Mouse (Mus musculus) MEL (cell line): ENCODE data around the gene Gramd1b. TPM values are rescaled to one million over a fixed set of nuclear protein-coding genes. Genes with fewer than 3 reads are reported as not detected.

ENCODE experiments used
- DNase-seq: peaks from one replicate; pipeline ENCODE4 v3.0.0; 2011; ENCODE audit warnings: low read depth, low spot score
- H3K27ac ChIP-seq: 2 replicates; pipeline ENCODE4 v1.5.1; 2012; ENCODE audit warnings: low read depth, mild to moderate bottlenecking, control low read depth, low read length, moderate library complexity; ENCODE audit not compliant: control insufficient read depth
- H3K27me3 ChIP-seq, 2 experiments: fragments of 150-350 bp in 1 of 2; sonication (generic) in 1 of 2; 2 replicates each; pipeline ENCODE4 v1.6.1; 2012; ENCODE audit warnings: low read length in 2 of 2, mild to moderate bottlenecking in 2 of 2, improper control_type of control experiment in 1 of 2, moderate library complexity in 1 of 2; ENCODE audit not compliant: insufficient read depth in 2 of 2, control insufficient read depth in 1 of 2
- H3K36me3 ChIP-seq, 2 experiments: 2 replicates each; pipeline ENCODE4 v1.6.1; 2012 to 2014; ENCODE audit warnings: low read length in 2 of 2, improper control_type of control experiment in 1 of 2, inconsistent platforms in 1 of 2, mild to moderate bottlenecking in 1 of 2; ENCODE audit not compliant: insufficient read depth in 2 of 2, control insufficient read depth in 1 of 2
- H3K4me1 ChIP-seq, 2 experiments: fragments of 150-350 bp in 1 of 2; sonication (generic) in 1 of 2; 2 replicates each; pipeline ENCODE4 v1.6.1; 2012; ENCODE audit warnings: low read length in 2 of 2, improper control_type of control experiment in 1 of 2, mild to moderate bottlenecking in 1 of 2; ENCODE audit not compliant: insufficient read depth in 2 of 2, control insufficient read depth in 1 of 2
- H3K4me3 ChIP-seq, 2 experiments: fragments of 150-350 bp in 1 of 2; sonication (generic) in 1 of 2; 2 replicates each; pipeline ENCODE4 v1.5.1; 2012; ENCODE audit warnings: low read depth in 2 of 2, low read length in 2 of 2, mild to moderate bottlenecking in 2 of 2, moderate library complexity in 2 of 2, control low read depth in 1 of 2, improper control_type of control experiment in 1 of 2; ENCODE audit not compliant: control insufficient read depth in 1 of 2, insufficient read depth in 1 of 2
- H3K79me2 ChIP-seq: 2 replicates; pipeline ENCODE4 v1.6.1; 2012; ENCODE audit warnings: mild to moderate bottlenecking, low read length, moderate library complexity; ENCODE audit not compliant: control insufficient read depth, poor library complexity, insufficient read depth
- H3K9ac ChIP-seq: 2 replicates; pipeline ENCODE4 v1.6.1; 2012; ENCODE audit warnings: low read depth, mild to moderate bottlenecking, control low read depth, low read length, moderate library complexity; ENCODE audit not compliant: control insufficient read depth, poor library complexity, severe bottlenecking
- H3K9me3 ChIP-seq: fragments of 150-350 bp; sonication (generic); replicated peaks from 2 replicates; pipeline ENCODE4 v1.6.1; 2012; ENCODE audit warnings: mild to moderate bottlenecking, low read length, improper control_type of control experiment, moderate library complexity; ENCODE audit not compliant: insufficient read depth
- BHLHE40 ChIP-seq: IDR thresholded peaks from 2 replicates; pipeline ENCODE4 v1.6.1; 2012; ENCODE audit warnings: low read depth, mild to moderate bottlenecking, inconsistent platforms, low read length, improper control_type of control experiment, borderline replicate concordance
- CHD2 ChIP-seq: IDR thresholded peaks from 2 replicates; pipeline ENCODE4 v1.6.1; 2011; ENCODE audit warnings: low read length, improper control_type of control experiment
- E2F4 ChIP-seq: IDR thresholded peaks from 2 replicates; pipeline ENCODE4 v1.6.1; 2011; ENCODE audit warnings: low read depth, low read length, improper control_type of control experiment, borderline replicate concordance
- EP300 ChIP-seq, 2 experiments: IDR thresholded peaks; 2 replicates each; pipeline ENCODE4 v1.6.1; 2011; ENCODE audit warnings: improper control_type of control experiment in 2 of 2, low read length in 2 of 2, low read depth in 1 of 2, mild to moderate bottlenecking in 1 of 2
- ETS1 ChIP-seq: IDR thresholded peaks from 2 replicates; pipeline ENCODE4 v1.6.1; 2012; ENCODE audit warnings: low read depth, mild to moderate bottlenecking, inconsistent platforms, low read length, improper control_type of control experiment, moderate library complexity
- GABPA ChIP-seq: IDR thresholded peaks from 2 replicates; pipeline ENCODE4 v1.6.1; 2012; ENCODE audit warnings: low read depth, mild to moderate bottlenecking, inconsistent platforms, low read length, improper control_type of control experiment, moderate library complexity
- GATA1 ChIP-seq: IDR thresholded peaks from 2 replicates; pipeline ENCODE4 v1.6.1; 2011; ENCODE audit warnings: low read depth, low read length, improper control_type of control experiment
- JUND ChIP-seq: IDR thresholded peaks from 2 replicates; pipeline ENCODE4 v1.6.1; 2011; ENCODE audit warnings: low read depth, mild to moderate bottlenecking, improper control_type of control experiment, low read length
- MAFK ChIP-seq: IDR thresholded peaks from 2 replicates; pipeline ENCODE4 v1.6.1; 2011; ENCODE audit warnings: low read depth, mild to moderate bottlenecking, low read length, improper control_type of control experiment, borderline replicate concordance
- MXI1 ChIP-seq: IDR thresholded peaks from 2 replicates; pipeline ENCODE4 v1.6.1; 2011; ENCODE audit warnings: mild to moderate bottlenecking, low read depth, low read length, improper control_type of control experiment
- POLR2AphosphoS2 ChIP-seq: IDR thresholded peaks from 2 replicates; pipeline ENCODE4 v1.6.1; 2011; ENCODE audit warnings: low read length, improper control_type of control experiment
- POLR2AphosphoS5 ChIP-seq: IDR thresholded peaks from 2 replicates; pipeline ENCODE4 v1.6.1; 2012; ENCODE audit warnings: low read depth, borderline replicate concordance, mild to moderate bottlenecking, inconsistent platforms, low read length, moderate library complexity, mixed read lengths
- RAD21 ChIP-seq: IDR thresholded peaks from 2 replicates; pipeline ENCODE4 v1.6.1; 2011; ENCODE audit warnings: mild to moderate bottlenecking, low read depth, low read length, improper control_type of control experiment
- RCOR1 ChIP-seq: IDR thresholded peaks from 2 replicates; pipeline ENCODE4 v1.6.1; 2012; ENCODE audit warnings: low read depth, mild to moderate bottlenecking, inconsistent platforms, low read length, improper control_type of control experiment
- SIN3A ChIP-seq: IDR thresholded peaks from 2 replicates; pipeline ENCODE4 v1.6.1; 2012; ENCODE audit warnings: low read length, improper control_type of control experiment, inconsistent platforms
- SMC3 ChIP-seq: IDR thresholded peaks from 2 replicates; pipeline ENCODE4 v1.6.1; 2011; ENCODE audit warnings: low read depth, low read length, improper control_type of control experiment
- UBTF ChIP-seq: IDR thresholded peaks from 2 replicates; pipeline ENCODE4 v1.6.1; 2012; ENCODE audit warnings: low read depth, mild to moderate bottlenecking, inconsistent platforms, low read length, improper control_type of control experiment, moderate library complexity, borderline replicate concordance; ENCODE audit not compliant: insufficient read depth
- USF2 ChIP-seq, 2 experiments: IDR thresholded peaks; 2 replicates each; pipeline ENCODE4 v1.6.1; 2011 to 2012; ENCODE audit warnings: improper control_type of control experiment in 2 of 2, low read length in 2 of 2, borderline replicate concordance in 1 of 2, inconsistent platforms in 1 of 2, low read depth in 1 of 2, mild to moderate bottlenecking in 1 of 2; ENCODE audit not compliant: insufficient read depth in 1 of 2
- ZC3H11A ChIP-seq: IDR thresholded peaks from 2 replicates; pipeline ENCODE4 v1.6.1; 2012; ENCODE audit warnings: low read depth, mild to moderate bottlenecking, inconsistent platforms, low read length, improper control_type of control experiment
- ZKSCAN1 ChIP-seq: IDR thresholded peaks from 2 replicates; pipeline ENCODE4 v1.6.1; 2012; ENCODE audit warnings: low read depth, mild to moderate bottlenecking, inconsistent platforms, low read length, improper control_type of control experiment, moderate library complexity
- polyA plus RNA-seq, 2 experiments: library from polyadenylated mRNA; stranded (reverse) in 1 of 2; unstranded in 1 of 2; fragments of >175 nt in 1 of 2; fragments of >200 nt in 1 of 2; gene quantifications; 2 replicates each; pipeline versions ENCODE4 v1.2.1 to v1.2.4; 2012; ENCODE audit warnings: low replicate concordance in 2 of 2, low read depth in 1 of 2; ENCODE audit not compliant: insufficient read length in 2 of 2, insufficient read depth in 1 of 2, missing spikeins in 1 of 2
- total RNA-seq: library from RNA; depleted of rRNA; stranded (reverse); fragments of 300-350 nt; gene quantifications from 2 replicates; pipeline ENCODE4 v1.2.3, GENCODE M21; 2012; rRNA removed

The Gramd1b gene
- total and polyA plus RNA-seq, 3 experiments, result not detected

GRCm38 (mm10) chr9:40245974-40246665 is 285.1 kb downstream of the Gramd1b start:
- no peak for DNase-seq
- TF ChIP-seq POLR2AphosphoS5 (no peak), JUND (no peak), E2F4 (no peak), EP300 (IDR thresholded peaks at IDR 0.05; ENCODE audit: low read depth in 1 of 2, low read length in 2 of 2) (no peak), USF2 (IDR thresholded peaks at IDR 0.05; ENCODE audit: borderline replicate concordance in 1 of 2, insufficient read depth in 1 of 2, low read depth in 1 of 2, low read length in 2 of 2) (no peak)
- Histone ChIP-seq H3K4me3 (no peak overlapping the region), H3K79me2 (no peaks in the 10 kb centered on the region), H3K27me3 (no peaks in the 10 kb centered on the region), H3K4me1 (no peaks in the 10 kb centered on the region), H3K27ac (no peak overlapping the region), H3K36me3 (no peaks in the 10 kb centered on the region), H3K9ac (no peak overlapping the region), H3K9me3 (no peaks in the 10 kb centered on the region)

GRCm38 (mm10) chr9:40245466-40245865 is 285.7 kb downstream of the Gramd1b start:
- H3K9me3 ChIP-seq, result no peaks in the 10 kb centered on the region
- no peaks in the 10 kb centered on the region for H3K27me3 ChIP-seq
- H3K79me2 ChIP-seq, result no peaks in the 10 kb centered on the region
- no peak overlapping the region for H3K27ac ChIP-seq
- no peak for DNase-seq
- no peak for TF ChIP-seq BHLHE40
- TF ChIP-seq ZKSCAN1, result no peak
- no peak for TF ChIP-seq MXI1
- TF ChIP-seq CHD2, result no peak
- no peak for TF ChIP-seq POLR2AphosphoS2
- no peak for TF ChIP-seq SMC3
- TF ChIP-seq EP300 (IDR thresholded peaks at IDR 0.05; ENCODE audit: low read depth in 1 of 2, low read length in 2 of 2), result no peak
- no peak for TF ChIP-seq ETS1
- TF ChIP-seq UBTF, result no peak
- no peak for TF ChIP-seq ZC3H11A
- no peak for TF ChIP-seq GATA1
- TF ChIP-seq SIN3A, result no peak
- TF ChIP-seq GABPA, result no peak
- no peak for TF ChIP-seq JUND
- no peak for TF ChIP-seq RAD21
- TF ChIP-seq MAFK, result no peak
- no peak for TF ChIP-seq RCOR1
- no peak for TF ChIP-seq POLR2AphosphoS5
- H3K36me3 ChIP-seq, result no peaks in the 10 kb centered on the region
- no peak overlapping the region for H3K4me3 ChIP-seq
- no peak overlapping the region for H3K9ac ChIP-seq
- H3K4me1 ChIP-seq, result no peaks in the 10 kb centered on the region

Other genes with a start within 250 kb of the Gramd1b start
- not detected in 2 replicates for gene Gm21915, start 139.2 kb upstream of the Gramd1b start, total RNA-seq
- not detected for gene Gm21915, start 139.2 kb upstream of the Gramd1b start, polyA plus RNA-seq
- not detected in 2 replicates for gene Clmp, start 154.6 kb upstream of the Gramd1b start, total RNA-seq
- gene Clmp, start 154.6 kb upstream of the Gramd1b start, polyA plus RNA-seq, result not detected